Mouse (Mus musculus) neural tube, embryonic 15.5 days (tissue): ENCODE results near the gene Spata21. TPM values are rescaled to one million over a fixed set of nuclear protein-coding genes. Genes with fewer than 3 reads are reported as not detected.

Source experiments
- ATAC-seq: fragments of 200-750 bp; cut with Nextera tagmentation; 2 replicates; pipeline ENCODE4 v1.8.0; 2017; ENCODE audit warnings: mild to moderate bottlenecking, moderate TSS enrichment, moderate library complexity; ENCODE audit not compliant: low FRiP score
- H3K27ac ChIP-seq: fragments of 300-500 bp; sonication (generic); replicated peaks from 2 replicates; pipeline ENCODE4 v1.5.1; 2015; ENCODE audit warnings: mild to moderate bottlenecking, inconsistent platforms
- H3K27me3 ChIP-seq: fragments of 300-500 bp; sonication (generic); replicated peaks from 2 replicates; pipeline ENCODE4 v1.6.1; 2015; ENCODE audit warnings: inconsistent platforms
- H3K36me3 ChIP-seq: fragments of 300-500 bp; sonication (generic); 2 replicates; pipeline ENCODE4 v1.6.1; 2015; ENCODE audit warnings: inconsistent platforms
- H3K4me1 ChIP-seq: fragments of 300-500 bp; sonication (generic); 2 replicates; pipeline ENCODE4 v1.6.1; 2015; ENCODE audit warnings: inconsistent platforms
- H3K4me2 ChIP-seq: fragments of 300-500 bp; sonication (generic); 2 replicates; pipeline ENCODE4 v1.6.1; 2015; ENCODE audit warnings: inconsistent platforms, mild to moderate bottlenecking, moderate library complexity
- H3K4me3 ChIP-seq: fragments of 300-500 bp; sonication (generic); replicated peaks from 2 replicates; pipeline ENCODE4 v1.5.1; 2015; ENCODE audit warnings: mild to moderate bottlenecking, inconsistent platforms
- H3K9ac ChIP-seq: fragments of 300-500 bp; sonication (generic); replicated peaks from 2 replicates; pipeline ENCODE4 v1.6.1; 2015; ENCODE audit warnings: mild to moderate bottlenecking, inconsistent platforms
- H3K9me3 ChIP-seq: fragments of 300-500 bp; sonication (generic); replicated peaks from 2 replicates; pipeline ENCODE4 v1.6.1; 2016; ENCODE audit warnings: inconsistent platforms
- WGBS: fragments of 180-500 bp; shearing (Covaris S2); methylation state at CpG from one replicate; pipeline ENCODE4 v1.1.7; 2015; ENCODE audit warnings: mixed read lengths; 5-methylcytosine and 5-hydroxymethylcytosine counted together
- polyA plus RNA-seq: library from polyadenylated mRNA; unstranded; fragments of >200 nt; fragmentation: Nextera tagmentation; extraction: Ambion mirVana; gene quantifications from 2 replicates; pipeline ENCODE4 v1.2.1, GENCODE M21; 2015

The Spata21 gene
- polyA plus RNA-seq, 1 experiment from 2014 or later, result 0.55 TPM

DNA sequence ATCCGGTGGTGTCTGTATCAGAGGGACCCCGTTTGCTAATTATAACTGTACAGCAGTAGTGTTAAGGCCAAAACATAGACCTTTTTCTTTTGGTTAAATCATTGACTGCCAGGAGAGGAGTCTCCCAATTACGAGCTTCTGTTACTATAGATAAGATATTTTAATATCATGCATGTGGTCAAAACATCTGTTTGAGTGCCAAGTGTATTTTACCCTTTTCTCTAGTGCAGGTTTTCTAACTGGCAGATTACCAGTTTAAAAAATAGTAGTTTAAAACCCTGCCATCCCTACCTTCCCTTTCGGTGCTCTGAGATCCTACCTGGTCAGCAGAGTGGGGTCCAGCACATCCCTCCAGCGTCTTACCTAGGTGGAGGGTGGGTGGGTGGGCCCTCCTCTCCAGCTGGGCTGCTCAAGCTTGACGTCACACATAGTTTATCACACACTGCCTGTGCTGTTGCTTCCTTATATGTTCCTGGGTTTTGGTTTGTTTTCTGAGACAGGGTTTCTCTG, 73.6 kb downstream of the Spata21 start:
- H3K9ac ChIP-seq, result no peak overlapping the region
- H3K36me3 ChIP-seq, result no peaks in the 10 kb centered on the region
- no peaks in the 10 kb centered on the region for H3K27me3 ChIP-seq
- H3K4me1 ChIP-seq, result peaks cover 14% of the 10 kb centered on the region
- 92% methylated on average over 6 of the region's 6 CpGs for WGBS
- ATAC-seq, result no peak
- no peak overlapping the region for H3K4me2 ChIP-seq
- no peaks in the 10 kb centered on the region for H3K9me3 ChIP-seq
- H3K4me3 ChIP-seq, result no peak overlapping the region
- no peak overlapping the region for H3K27ac ChIP-seq

Other genes with a start within 250 kb of the Spata21 start
- gene Padi1, start 242.6 kb upstream of the Spata21 start, polyA plus RNA-seq, result 0.08 and 0.24 TPM in 2 replicates
- gene Padi2, start 182.0 kb upstream of the Spata21 start, polyA plus RNA-seq, result 1.0 and 2.9 TPM in 2 replicates
- 492 and 530 TPM in 2 replicates for gene Sdhb, start 127.1 kb upstream of the Spata21 start, polyA plus RNA-seq
- 162 and 188 TPM in 2 replicates for gene Atp13a2, start 101.5 kb upstream of the Spata21 start, polyA plus RNA-seq
- 210 and 222 TPM in 2 replicates for gene Mfap2, start 77.9 kb upstream of the Spata21 start, polyA plus RNA-seq
- gene Crocc, start 27.8 kb upstream of the Spata21 start, polyA plus RNA-seq, result 4.5 and 4.9 TPM in 2 replicates
- gene Necap2, start 10.0 kb upstream of the Spata21 start, polyA plus RNA-seq, result 56.8 and 59.8 TPM in 2 replicates
- gene Szrd1, start 51.4 kb downstream of the Spata21 start, polyA plus RNA-seq, result 23.7 and 29.1 TPM in 2 replicates
- gene Fbxo42, start 59.6 kb downstream of the Spata21 start, polyA plus RNA-seq, result 23.3 and 23.8 TPM in 2 replicates
- 8.9 and 9.0 TPM in 2 replicates for gene Rsg1, start 125.6 kb downstream of the Spata21 start, polyA plus RNA-seq
- gene Arhgef19, start 151.2 kb downstream of the Spata21 start, polyA plus RNA-seq, result 1.3 and 3.8 TPM in 2 replicates
- gene Epha2, start 212.9 kb downstream of the Spata21 start, polyA plus RNA-seq, result 0.87 and 1.9 TPM in 2 replicates